Mouse (Mus musculus): ENCODE measurements around the gene Otud6a.
"Not testable (repeated sequence)": the region's sequence is repeated elsewhere in the genome, so short reads cannot be mapped to it uniquely, and the experiment has no call there.

Gene Otud6a

DNA sequence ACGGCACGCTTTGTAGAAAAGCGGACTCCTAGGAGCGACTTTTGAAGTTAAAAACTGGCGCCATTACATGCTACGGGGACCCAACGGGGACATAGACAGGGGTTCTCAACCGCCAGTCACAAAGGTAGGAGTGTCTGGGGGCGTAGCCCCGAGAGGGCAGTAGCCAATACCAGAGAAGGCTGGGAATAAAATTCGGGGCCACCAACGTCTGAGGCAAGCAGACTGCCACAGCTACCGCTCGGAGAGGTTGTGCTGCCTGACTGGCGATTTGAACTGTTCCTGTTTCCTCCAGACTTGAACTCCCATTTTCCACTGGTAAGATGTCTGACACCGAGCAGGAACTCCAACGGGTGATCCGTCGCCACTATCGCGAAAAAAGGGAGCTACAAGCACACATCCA lies at the start of gene Otud6a:
Gene Otud6a (plus strand): TSS at position 321 of the 400 bp plus-strand sequence.
- in situ Hi-C loops (cut with MboI; ENCODE audit: unreplicated experiment in 2 of 2) = no loop called here

DNA sequence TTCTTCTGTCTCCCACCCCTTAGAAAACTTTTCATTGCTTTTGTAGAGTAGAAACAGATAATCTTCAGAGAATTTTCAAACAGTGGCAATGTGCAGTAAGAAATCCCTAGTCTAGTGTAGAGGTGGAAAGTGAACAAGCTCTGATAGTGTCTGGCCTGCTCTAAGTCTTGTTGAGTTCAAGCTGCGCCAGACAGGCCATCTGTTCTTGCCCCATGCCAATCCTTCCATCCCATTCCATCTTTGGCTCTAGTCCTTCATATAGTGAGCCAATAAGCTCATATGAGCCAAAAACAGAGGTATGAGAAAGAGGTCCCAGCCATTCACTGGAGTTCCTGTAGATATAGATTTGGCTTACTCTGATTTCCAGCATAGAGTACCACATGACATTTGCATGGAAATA lies 38.9 kb upstream of the Otud6a start:
- in situ Hi-C loops (cut with MboI; ENCODE audit: unreplicated experiment in 2 of 2) = loop anchor here in 1 of 2 experiments (10.0 kb wide), 1 partner anchor 85 kb away; no protein-coding TSS in a partner anchor

GRCm38 (mm10) chrX:100392304-100392703 lies 36.5 kb upstream of the Otud6a start:
- in situ Hi-C loops (cut with MboI; ENCODE audit: unreplicated experiment in 2 of 2) = loop anchor here in 1 of 2 experiments (10.0 kb wide), 1 partner anchor 82 kb away; no protein-coding TSS in a partner anchor

- in situ Hi-C loops (cut with MboI; ENCODE audit: unreplicated experiment in 2 of 2) = loop anchor here in 1 of 2 experiments (10.0 kb wide), 1 partner anchor 80 kb away; no protein-coding TSS in a partner anchor
Observed at GRCm38 (mm10) chrX:100394223-100394861, 34.5 kb upstream of the Otud6a start.

- in situ Hi-C loops (cut with MboI; ENCODE audit: unreplicated experiment in 2 of 2) = loop anchor here in 1 of 2 experiments (10.0 kb wide), 1 partner anchor 80 kb away; no protein-coding TSS in a partner anchor
Observed at GRCm38 (mm10) chrX:100395026-100395425, 33.8 kb upstream of the Otud6a start.

- in situ Hi-C loops (cut with MboI; ENCODE audit: unreplicated experiment in 2 of 2) = no loop called here
Observed at GRCm38 (mm10) chrX:100400900-100401299, 27.9 kb upstream of the Otud6a start.

- in situ Hi-C loops (cut with MboI; ENCODE audit: unreplicated experiment in 2 of 2) = no loop called here
Observed at GRCm38 (mm10) chrX:100401657-100402056, 27.2 kb upstream of the Otud6a start.

DNA sequence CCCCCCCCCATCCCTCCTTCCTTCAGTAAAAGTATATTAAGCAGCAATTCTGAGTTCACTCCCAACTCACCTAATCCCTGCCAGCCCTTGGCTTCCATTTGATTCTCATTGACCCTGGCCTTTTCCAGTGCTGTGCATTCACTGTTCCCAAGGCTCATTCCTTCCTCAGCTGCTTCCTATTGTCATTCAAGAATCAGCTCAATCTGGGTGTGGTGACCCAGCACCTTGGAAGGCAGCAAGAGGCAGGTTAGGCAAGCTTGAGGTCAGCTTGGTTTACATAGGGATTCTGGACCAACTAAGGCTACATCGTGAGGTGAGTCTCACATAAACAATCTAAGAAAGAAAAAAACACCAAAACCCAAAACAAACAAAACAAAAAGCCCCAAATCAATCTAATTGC lies 19.6 kb upstream of the Otud6a start:
- in situ Hi-C loops (cut with MboI; ENCODE audit: unreplicated experiment in 2 of 2) = no loop called here

- in situ Hi-C loops (cut with MboI; ENCODE audit: unreplicated experiment in 2 of 2) = no loop called here
Observed at GRCm38 (mm10) chrX:100432311-100432710, 3.5 kb downstream of the Otud6a start.

DNA sequence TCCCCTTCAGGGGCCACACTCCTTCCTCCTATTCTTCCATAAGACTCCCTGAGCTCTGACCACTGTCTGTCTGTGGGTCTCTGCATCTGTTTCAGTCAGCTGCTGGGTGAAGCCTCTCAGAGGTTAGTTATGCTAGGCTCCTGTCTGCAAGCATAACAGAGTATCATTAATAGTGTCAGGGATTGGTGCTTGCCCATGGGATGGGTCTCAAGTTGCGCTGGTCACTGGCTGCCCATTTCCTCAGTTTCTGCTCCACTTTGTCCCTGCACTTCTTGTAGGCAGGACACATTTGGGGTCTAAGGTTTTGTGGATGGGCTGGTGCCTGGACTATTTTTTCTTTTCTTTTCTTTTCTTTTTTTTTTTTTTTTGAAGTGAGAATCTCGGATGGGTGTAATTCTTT lies 13.8 kb downstream of the Otud6a start, which contains the start of gene Awat2:
Gene Awat2 (minus strand): TSS at position 101 of the 400 bp plus-strand sequence.
- in situ Hi-C loops (cut with MboI; ENCODE audit: unreplicated experiment in 2 of 2) = not testable (repeated sequence)

- in situ Hi-C loops (cut with MboI; ENCODE audit: unreplicated experiment in 2 of 2) = no loop called here
Observed at GRCm38 (mm10) chrX:100443532-100443931, 14.7 kb downstream of the Otud6a start.

DNA sequence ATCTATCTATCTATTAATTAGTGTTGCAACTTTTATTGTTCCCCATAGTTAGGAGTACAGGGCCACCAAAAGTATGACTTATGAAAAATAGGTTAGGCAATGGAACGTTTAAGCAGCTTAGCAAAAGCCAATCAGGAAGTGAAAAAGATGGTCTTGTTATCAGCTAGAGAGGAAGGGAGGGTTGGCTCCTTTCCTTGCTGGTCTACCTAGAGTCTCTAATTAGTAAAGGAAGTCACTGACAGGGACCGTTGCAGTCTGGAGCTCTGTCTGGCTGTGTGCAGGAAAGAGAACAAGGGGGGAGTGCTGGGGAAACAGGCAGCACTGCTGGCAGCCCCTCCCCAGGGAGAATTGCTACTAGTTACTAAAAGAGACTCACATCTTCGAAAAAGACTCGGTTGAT lies 39.2 kb downstream of the Otud6a start:
- in situ Hi-C loops (cut with MboI; ENCODE audit: unreplicated experiment in 2 of 2) = loop anchor here in 1 of 2 experiments (10.0 kb wide), 1 partner anchor 1343 kb away; no protein-coding TSS in a partner anchor

DNA sequence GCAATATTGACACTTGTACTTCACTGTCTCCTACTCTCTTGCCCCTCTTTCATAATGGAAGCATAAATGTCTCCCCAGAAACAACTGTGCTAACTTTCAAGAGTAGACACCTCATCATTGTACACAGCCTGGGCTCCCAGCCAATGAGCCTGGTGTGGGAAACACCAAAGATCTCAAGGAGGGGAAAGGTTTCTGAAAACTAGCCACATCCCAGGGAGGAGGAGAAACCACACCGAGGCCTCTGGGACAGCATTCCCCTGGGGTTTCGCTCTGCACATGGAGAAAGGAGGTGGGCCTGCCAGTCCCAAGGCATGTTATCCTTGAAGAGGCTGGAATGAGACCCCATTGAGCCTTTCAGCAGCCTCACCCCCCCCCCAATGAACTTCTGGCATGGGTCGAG lies 41.3 kb downstream of the Otud6a start:
- in situ Hi-C loops (cut with MboI; ENCODE audit: unreplicated experiment in 2 of 2) = loop anchor here in 1 of 2 experiments (10.0 kb wide), 1 partner anchor 75 kb away; no protein-coding TSS in a partner anchor

DNA sequence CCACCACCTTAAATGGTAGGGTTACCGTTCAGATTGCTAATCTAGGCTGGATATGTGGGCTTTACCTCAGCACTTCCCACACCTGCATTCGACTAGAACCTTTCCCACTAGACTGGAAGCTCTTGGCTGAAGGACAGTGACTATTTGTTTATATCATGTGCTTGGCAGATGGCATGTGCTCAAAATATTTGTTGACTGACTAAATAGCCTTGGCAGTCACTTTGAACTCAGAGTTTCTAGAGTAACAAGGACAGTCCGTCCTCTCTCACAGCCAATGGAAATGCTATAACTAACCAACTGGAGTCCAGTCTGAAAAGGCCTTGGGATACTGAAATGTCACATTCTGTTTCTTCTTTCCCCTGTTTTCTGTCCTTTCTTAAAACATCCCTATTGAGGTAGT lies 42.7 kb downstream of the Otud6a start:
- in situ Hi-C loops (cut with MboI; ENCODE audit: unreplicated experiment in 2 of 2) = loop anchor here in 1 of 2 experiments (10.0 kb wide), 1 partner anchor 77 kb away; no protein-coding TSS in a partner anchor

DNA sequence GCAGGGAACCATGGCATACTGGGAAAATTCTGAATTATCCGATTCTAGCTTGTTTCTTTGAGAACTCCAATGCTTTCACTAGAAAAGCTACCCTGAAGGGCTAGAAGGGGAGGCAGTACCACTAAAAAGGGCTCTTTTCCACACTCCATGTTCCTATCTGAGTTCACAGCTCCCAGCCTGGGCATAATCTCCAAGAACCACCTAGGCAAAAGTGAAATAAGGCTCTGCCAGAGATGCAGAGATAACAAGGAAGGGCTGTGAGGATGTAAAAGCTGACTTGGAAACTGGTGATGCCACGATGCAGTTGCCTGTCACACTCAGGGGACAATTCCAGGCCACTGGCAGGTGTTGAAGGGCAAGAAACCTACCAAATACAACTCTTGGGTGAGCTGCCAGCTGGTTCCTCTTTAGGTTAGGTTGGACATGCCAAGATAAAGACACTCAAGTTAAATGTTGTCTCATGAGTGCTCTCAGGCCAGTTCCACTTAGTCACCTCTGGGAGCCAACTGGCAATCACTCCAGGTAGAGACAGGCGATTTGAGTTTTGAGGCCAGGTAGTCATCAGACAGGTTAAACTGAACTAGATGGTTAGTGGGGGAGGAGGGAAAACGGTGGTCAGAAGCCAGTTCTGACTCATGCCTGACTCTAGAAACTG lies 46.9 kb downstream of the Otud6a start:
- in situ Hi-C loops (cut with MboI; ENCODE audit: unreplicated experiment in 2 of 2) = loop anchor here (5.0 to 25.0 kb wide), 4 partner anchors 81 to 1343 kb away; partner anchors contain the start of gene Tmem28 (in 1 of the 2)
